Mouse (Mus musculus) testis, adult 2 months (tissue): ENCODE results near the gene Hmga2. TPM values are rescaled to one million over a fixed set of nuclear protein-coding genes. Genes with fewer than 3 reads are reported as not detected.

ENCODE experiments used
- H3K27ac ChIP-seq: fragments of 200-500 bp; 2 replicates; pipeline ENCODE4 v1.5.1; 2012; ENCODE audit warnings: low read depth, low read length; ENCODE audit not compliant: control insufficient read depth, insufficient read depth
- H3K27me3 ChIP-seq: fragments of 200-500 bp; 2 replicates; pipeline ENCODE4 v1.6.1; 2012; ENCODE audit warnings: mild to moderate bottlenecking, low read length, moderate library complexity; ENCODE audit not compliant: control insufficient read depth, insufficient read depth
- H3K36me3 ChIP-seq: fragments of 200-500 bp; 2 replicates; pipeline ENCODE4 v1.6.1; 2012; ENCODE audit warnings: mild to moderate bottlenecking, low read length; ENCODE audit not compliant: control insufficient read depth, insufficient read depth
- H3K4me1 ChIP-seq: fragments of 200-500 bp; 2 replicates; pipeline ENCODE4 v1.6.1; 2012; ENCODE audit warnings: low read length; ENCODE audit not compliant: control insufficient read depth, insufficient read depth
- H3K4me3 ChIP-seq: fragments of 200-500 bp; 2 replicates; pipeline ENCODE4 v1.5.1; 2012; ENCODE audit warnings: low read depth, mild to moderate bottlenecking, low read length, moderate library complexity, mixed read lengths; ENCODE audit not compliant: control insufficient read depth
- CTCF ChIP-seq: fragments of 200-500 bp; IDR thresholded peaks from 2 replicates; pipeline ENCODE4 v1.5.1; 2012; ENCODE audit warnings: low read depth, mild to moderate bottlenecking, inconsistent platforms, low read length, moderate library complexity; ENCODE audit not compliant: control insufficient read depth, insufficient read depth, insufficient replicate concordance
- POLR2A ChIP-seq: fragments of 200-500 bp; IDR thresholded peaks from 2 replicates; pipeline ENCODE4 v1.6.1; 2012; ENCODE audit warnings: low read depth, mild to moderate bottlenecking, inconsistent platforms, low read length, moderate library complexity; ENCODE audit not compliant: control insufficient read depth
- polyA plus RNA-seq: library from polyadenylated mRNA; depleted of rRNA; stranded (reverse); fragments of >200 nt; gene quantifications from 2 replicates; pipeline ENCODE4 v1.2.3, GENCODE M21; 2012

Hmga2 gene
- polyA plus RNA-seq, 1 experiment = 0.42 TPM

DNA sequence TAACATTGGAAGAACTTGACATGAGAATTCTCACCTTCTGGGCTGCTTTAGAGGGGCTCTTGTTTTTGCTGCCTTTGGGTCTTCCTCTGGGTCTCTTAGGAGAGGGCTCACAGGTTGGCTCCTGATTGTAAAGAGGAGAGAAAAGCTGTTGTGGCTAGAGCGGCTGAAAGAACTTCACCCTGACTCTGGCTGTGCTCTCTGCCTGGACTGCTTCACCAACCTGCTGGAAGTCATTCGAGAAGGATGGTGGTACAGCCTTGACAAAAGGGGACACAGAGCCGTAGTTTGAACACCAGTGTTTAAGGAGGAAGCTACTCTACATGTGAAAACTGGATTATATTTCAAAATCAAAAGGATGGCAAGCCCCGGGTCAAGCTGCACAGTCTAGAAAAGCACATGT is 3.1 kb downstream of the Hmga2 start:
- Histone ChIP-seq H3K4me1 (peaks cover 24% of the 10 kb centered on the region), H3K4me3 (no peak overlapping the region), H3K36me3 (no peaks in the 10 kb centered on the region), H3K27ac (no peak overlapping the region), H3K27me3 (peaks cover 6% of the 10 kb centered on the region; the same call in 1 of the 2 replicates)
- no peak for TF ChIP-seq POLR2A
- TF ChIP-seq CTCF = no peak

DNA sequence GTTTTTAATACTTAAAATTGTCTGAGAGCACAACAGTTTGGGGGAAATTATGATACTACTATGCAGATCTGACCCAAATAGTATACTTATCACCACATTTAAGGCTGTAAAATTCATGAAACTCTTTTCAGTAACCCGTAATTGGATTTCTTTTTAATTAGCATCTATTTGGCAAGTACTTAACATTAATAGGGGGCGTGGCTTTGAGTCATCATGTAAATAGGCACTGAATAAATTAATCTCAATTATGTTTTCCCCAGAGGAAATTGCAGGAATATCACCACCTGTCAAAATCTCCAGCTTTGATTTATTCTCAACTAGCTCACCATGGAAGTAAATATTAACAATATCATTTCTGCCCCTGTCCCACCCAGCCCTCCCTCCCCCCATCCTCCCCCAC is 3.7 kb downstream of the Hmga2 start:
- Histone ChIP-seq H3K4me1 (peaks cover 24% of the 10 kb centered on the region), H3K27me3 (peaks cover 6% of the 10 kb centered on the region; the same call in 1 of the 2 replicates), H3K27ac (no peak overlapping the region), H3K36me3 (no peaks in the 10 kb centered on the region), H3K4me3 (no peak overlapping the region)
- TF ChIP-seq CTCF = no peak
- no peak for TF ChIP-seq POLR2A

DNA sequence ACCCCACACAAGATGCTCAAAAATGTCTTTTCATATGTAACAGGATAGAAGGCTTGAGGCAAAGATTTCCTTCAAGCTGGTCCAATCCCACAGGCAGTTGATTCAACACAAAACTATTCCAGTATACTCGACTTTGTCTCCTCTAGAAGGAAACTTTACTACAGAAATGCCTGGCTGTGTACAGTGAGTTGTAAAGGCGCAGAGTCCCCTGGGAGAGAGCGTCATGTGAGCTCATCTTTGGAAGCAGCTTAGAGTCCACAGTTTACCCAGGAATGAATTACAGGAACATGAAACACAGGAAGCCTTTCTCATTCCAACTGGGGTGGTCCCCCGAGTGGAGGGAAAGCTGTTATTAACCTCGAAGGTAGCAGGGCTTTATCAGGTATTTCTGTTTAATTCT is 11.1 kb downstream of the Hmga2 start:
- no peaks in the 10 kb centered on the region for H3K36me3 ChIP-seq
- H3K4me1 ChIP-seq = no peaks in the 10 kb centered on the region
- TF ChIP-seq POLR2A (no peak), CTCF (no peak)
- H3K27me3 ChIP-seq = no peaks in the 10 kb centered on the region
- no peak overlapping the region for H3K27ac ChIP-seq
- H3K4me3 ChIP-seq = no peak overlapping the region

DNA sequence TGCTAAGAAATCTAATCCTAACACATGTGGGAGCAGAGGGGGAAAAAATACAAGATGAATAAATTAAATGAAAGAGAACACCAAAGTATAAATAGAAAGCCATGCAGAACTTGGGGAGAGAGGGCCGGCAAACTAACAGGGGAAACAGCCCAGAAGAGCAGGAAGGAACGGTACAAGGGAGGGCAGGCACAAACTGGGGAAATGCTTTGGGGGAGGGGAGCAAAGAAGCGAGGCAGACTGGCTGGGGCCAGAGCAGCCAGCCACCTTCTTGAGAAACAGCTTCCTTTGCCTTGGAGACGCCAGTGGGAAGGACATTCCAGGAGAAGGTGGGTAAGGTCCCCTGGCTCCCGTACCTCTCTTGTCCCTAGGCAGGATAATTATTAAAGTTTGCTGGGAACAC is 14.5 kb downstream of the Hmga2 start:
- no peaks in the 10 kb centered on the region for H3K27me3 ChIP-seq
- no peaks in the 10 kb centered on the region for H3K36me3 ChIP-seq
- no peak overlapping the region for H3K27ac ChIP-seq
- no peaks in the 10 kb centered on the region for H3K4me1 ChIP-seq
- no peak overlapping the region for H3K4me3 ChIP-seq
- TF ChIP-seq CTCF (no peak), POLR2A (no peak)

DNA sequence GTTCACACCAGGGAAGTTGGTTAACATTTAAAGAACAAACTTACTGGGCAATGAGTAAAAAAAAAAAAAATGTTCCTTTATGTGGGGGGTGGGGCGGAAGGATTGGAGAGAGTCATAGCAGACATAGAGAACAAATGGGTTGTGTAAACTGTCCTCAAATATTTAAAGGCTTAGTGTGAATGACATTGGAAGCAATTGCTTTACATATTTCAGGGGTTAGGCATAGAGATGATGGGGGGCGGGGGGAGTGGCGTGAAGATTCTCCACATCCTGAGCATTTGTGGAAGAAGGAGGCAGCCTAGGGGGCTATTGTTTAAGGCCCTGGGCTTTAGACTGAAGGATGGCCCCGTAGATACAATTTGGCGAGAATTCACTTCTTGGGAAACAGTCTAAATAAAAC is 15.0 kb downstream of the Hmga2 start:
- Histone ChIP-seq H3K36me3 (no peaks in the 10 kb centered on the region), H3K4me3 (no peak overlapping the region)

DNA sequence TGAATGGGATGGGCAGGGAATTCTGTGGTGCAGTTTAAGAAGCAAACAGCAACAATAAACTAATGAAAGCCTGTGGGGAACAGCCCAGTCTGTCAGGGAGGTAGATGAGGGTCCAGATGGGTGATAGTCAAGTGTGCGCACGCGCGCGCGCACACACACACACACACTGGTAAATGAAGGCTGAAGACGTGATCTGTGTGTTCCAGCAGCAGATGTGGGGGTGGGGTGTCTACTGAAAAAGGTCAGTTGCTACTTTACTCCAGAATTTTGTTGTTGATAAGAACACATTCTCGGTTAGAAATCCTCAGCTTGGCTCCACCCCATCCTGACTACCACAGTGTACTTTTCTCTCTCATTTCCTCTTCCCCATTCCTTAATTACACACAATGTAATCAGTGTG is 17.4 kb downstream of the Hmga2 start:
- TF ChIP-seq POLR2A (no peak), CTCF (no peak)
- no peaks in the 10 kb centered on the region for H3K27me3 ChIP-seq
- no peaks in the 10 kb centered on the region for H3K36me3 ChIP-seq

More for the DNA sequence above, 15.0 kb downstream of the Hmga2 start:
- H3K4me1 ChIP-seq = no peaks in the 10 kb centered on the region
- TF ChIP-seq CTCF = no peak
- no peak for TF ChIP-seq POLR2A
- no peak overlapping the region for H3K27ac ChIP-seq
- H3K27me3 ChIP-seq = no peaks in the 10 kb centered on the region

DNA sequence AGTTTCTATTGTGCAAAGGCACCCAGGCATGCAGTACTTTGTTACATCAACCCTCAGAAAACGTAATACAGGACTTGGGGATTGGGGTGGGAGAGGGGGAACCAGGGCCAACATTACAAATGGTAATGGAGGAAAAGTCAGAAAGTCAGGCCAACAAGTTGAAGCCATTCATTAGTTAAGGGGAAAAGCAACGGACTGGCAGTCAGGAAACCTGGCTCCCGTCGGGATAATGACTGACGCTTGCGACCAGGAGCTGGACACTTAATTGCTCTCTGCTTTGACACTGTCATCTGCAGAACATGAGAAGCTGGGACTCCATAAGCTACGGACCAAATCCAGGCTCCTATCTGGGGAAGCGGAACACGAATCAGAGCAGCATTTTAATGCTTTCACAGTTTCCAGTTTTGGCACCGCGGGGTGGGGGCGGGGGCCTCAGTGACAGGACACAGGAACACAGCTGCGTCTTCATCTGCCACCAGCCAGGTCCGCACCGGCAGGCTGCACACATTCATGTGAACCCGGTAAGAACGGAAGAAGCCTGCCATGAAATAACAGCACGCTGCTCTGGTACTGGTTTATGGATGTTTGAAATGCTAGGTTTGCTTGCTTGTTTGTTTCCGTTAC is 26.5 kb downstream of the Hmga2 start:
- no peaks in the 10 kb centered on the region for H3K36me3 ChIP-seq
- no peak overlapping the region for H3K27ac ChIP-seq
- H3K4me1 ChIP-seq = no peaks in the 10 kb centered on the region; the same call in 1 of the 2 replicates
- H3K27me3 ChIP-seq = no peaks in the 10 kb centered on the region
- H3K4me3 ChIP-seq = peak overlapping the region; percentile 38
- no peak for TF ChIP-seq POLR2A
- TF ChIP-seq CTCF = no peak

More for the DNA sequence above, 17.4 kb downstream of the Hmga2 start:
- Histone ChIP-seq H3K4me1 (no peaks in the 10 kb centered on the region), H3K4me3 (no peak overlapping the region), H3K27ac (no peak overlapping the region)

DNA sequence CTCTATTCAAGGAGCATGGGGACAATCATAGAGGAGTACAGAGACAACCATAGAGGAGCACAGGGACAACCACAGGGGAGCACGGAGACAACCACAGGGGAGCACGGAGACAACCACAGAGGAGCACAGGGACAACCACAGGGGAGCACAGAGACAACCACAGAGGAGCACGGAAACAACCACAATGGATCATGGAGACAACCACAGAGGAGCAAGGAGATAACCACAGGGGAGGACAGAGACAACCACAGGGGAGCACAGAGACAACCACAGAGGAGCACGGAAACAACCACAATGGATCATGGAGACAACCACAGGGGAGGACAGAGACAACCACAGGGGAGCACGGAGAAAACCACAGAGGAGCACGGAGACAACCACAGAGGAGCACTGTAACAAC is 29.5 kb downstream of the Hmga2 start:
- no peaks in the 10 kb centered on the region for H3K36me3 ChIP-seq

More for the DNA sequence above, 29.5 kb downstream of the Hmga2 start:
- H3K4me3 ChIP-seq = no peak overlapping the region
- no peaks in the 10 kb centered on the region for H3K27me3 ChIP-seq
- no peaks in the 10 kb centered on the region; the same call in 1 of the 2 replicates for H3K4me1 ChIP-seq
- no peak for TF ChIP-seq CTCF
- TF ChIP-seq POLR2A = no peak
- H3K27ac ChIP-seq = no peak overlapping the region
